Mouse (Mus musculus): ENCODE results near the gene Atraid. TPM values are rescaled to one million over a fixed set of nuclear protein-coding genes. Genes with fewer than 3 reads are reported as not detected.
A peak's percentile ranks its signal among the peaks of the same experiment; 100 is the strongest.
"Not testable (repeated sequence)": the region's sequence is repeated elsewhere in the genome, so short reads cannot be mapped to it uniquely, and the experiment has no call there.

Gene Atraid
- total RNA-seq, 2 experiments from 2014 or later = 71.4 to 75.3 TPM

DNA sequence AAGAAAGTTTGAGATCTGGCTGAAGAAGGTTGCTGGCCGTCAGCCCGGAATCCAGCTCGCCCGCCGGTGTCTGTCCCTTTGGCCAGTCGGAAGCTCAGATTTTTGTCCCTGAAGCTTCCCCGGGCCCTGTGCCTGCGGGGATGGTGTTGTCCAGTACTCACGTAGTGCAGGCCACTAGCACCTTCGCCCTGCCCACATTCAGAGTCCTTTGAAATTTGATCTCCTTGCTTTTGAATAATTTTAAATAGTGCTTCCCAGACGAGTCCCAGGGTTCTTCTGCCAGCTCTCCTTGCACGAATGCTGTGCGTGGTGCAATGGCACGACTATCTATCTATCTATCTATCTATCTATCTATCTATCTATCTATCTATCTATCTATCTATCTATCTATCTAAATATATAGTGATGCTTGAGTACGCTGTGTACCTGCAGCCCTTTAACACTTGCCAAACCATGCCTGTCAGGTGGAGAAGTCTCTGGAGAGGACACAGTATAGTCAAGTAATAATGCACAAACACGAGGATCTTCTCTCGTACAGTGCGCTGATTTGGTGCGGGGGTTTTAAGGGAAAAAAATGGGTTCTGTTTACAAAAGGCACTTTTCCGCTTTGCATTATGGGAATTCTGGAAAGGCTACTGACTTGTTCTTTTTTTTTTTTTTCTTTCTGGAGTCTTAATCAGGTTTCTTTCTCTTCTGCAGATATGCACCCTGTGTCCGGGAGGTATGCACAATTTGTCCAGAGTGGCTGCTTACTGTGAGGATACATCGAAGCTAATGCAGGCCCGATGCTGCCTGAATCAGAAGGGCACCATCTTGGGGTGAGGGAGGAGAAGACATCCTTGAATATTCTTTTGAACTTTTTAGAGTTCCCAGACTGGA lies 890 bp downstream of the Atraid start, which contains the start of gene Slc5a6:
Gene Slc5a6, minus strand, starts transcription at position 162 of the 879 bp plus-strand sequence.
- intact Hi-C loops (cut with DNase I) = no loop called here
- DNase-seq (ENCODE audit: low spot score in 2 of 2) = peak; percentile 50 to 63

DNA sequence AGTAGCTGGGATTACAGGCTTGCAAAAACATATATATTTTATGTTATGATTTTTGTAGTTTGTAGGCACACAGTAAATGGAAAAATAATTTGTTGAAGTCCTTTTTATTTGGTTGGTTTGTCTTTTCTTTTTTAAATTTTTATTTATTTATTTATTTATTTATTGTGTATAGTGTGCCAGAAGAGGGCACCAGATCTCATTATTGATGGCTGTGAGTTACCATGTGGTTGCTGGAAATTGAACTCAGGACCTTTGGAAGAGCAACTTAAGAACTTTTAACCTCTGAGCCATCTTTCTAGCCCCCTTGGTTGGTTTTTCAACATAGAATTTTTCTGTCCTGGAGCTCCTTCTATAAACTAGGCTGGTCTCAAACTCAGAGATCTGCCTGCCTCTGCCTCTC lies 2.3 kb downstream of the Atraid start:
- no peak for DNase-seq (ENCODE audit: low spot score in 2 of 2)
- intact Hi-C loops (cut with DNase I) = no loop called here

DNA sequence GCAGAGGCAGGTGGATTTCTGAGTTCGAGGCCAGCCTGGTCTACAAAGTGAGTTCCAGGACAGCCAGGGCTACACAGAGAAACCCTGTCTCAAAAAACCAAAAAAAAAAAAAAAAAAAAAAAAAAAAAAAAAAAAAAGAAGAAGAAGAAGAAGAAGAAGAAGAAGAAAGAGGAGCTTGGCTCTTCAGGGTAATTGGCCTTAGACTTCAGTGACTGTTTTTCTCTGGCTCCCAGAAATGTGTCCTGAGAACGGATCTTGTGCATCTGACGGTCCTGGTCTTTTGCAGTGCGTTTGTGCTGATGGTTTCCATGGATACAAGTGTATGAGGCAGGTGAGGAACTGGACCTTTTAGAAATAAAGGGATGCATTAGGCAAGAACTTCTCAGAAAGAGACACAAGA lies 5.6 kb downstream of the Atraid start:
- intact Hi-C loops (cut with DNase I); DNase-seq (ENCODE audit: low spot score in 2 of 2): not testable (repeated sequence)

DNA sequence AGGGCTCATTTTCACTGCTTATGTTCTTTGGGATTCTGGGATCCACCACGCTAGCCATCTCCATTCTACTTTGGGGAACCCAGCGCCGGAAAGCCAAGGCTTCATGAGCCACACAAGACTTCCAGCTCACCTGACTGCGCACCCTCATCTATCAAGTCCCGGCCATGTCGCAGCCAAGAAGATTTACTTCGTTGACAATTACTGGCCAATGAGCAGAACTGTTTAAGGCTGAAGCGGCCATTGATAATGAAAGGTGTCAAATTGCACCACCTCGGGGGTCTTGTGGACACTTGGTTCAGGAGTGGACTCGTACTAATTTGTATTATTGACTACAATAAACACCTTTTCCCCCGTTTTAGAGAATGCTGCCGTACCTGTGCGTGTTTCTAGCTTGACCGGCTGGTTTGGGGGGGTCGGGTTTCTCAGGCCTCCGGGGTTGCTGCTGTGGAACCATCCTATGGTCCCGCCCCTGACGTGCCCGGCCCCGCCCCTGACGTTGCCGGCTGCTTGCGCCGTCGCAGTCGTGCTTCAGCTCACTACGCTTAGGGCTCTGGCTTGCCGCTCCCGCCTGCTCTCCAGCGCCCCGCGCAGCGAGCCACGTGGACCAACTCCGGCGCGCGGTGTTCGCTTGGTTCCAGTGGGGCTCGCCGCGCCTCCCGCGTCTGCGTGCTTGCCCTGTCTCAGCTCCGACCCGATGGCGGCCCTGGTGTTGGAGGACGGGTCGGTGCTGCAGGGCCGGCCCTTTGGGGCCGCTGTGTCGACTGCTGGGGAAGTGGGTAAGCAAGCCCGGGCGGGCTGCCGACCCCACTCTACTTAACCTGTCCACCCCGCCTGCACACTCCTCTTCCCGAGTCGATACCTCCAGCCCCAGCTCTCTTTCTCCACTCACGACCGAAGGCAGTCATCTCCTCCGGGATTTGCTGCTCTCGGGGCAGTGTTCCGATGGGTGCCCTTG lies 6.4 kb downstream of the Atraid start, which contains the start of gene Cad:
Gene Cad, plus strand, starts transcription at position 520 of the 955 bp plus-strand sequence.
- intact Hi-C loops (cut with DNase I) = no loop called here
- DNase-seq (ENCODE audit: low spot score in 2 of 2) = peak; percentile 92 to 94

DNA sequence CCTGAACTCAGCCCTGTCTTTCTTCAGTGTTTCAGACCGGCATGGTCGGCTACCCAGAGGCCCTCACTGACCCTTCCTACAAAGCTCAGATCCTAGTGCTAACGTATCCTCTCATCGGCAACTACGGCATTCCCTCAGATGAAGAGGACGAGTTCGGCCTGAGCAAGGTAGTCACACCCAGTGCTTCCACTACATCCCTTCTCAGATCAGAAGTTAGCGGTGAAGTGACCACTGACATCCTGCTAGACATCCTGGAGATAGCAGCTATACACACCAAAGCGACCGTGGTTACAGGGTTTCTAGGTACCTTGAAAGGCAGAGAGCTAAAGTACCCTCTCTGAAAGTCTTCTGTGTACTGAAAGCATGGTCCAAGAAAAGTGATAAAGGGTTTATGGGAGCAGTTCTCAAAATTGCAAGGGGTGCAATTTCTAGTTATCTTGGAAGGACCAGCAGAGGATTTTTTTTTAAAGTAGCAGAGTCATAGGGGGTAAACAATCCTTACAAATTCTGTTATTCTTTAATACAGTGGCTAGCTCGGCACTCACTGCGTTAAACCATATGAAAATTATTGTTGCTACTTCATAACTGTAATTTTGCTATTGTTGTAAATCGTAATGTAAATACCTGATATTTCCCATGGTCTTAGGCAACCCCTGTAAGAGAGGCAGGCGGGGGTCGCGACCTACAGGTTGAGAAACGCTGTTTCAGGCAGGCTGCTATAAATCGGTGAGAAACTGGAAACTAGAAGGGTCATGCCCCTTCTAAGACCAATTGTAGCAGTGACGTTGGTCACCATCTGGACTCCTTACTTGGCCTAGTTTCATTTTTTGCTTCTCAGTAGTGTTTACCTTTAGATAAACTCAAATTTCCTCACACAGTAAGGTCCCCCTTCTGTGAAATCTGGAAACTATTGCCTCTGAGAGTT lies 7.4 kb downstream of the Atraid start:
- no peak for DNase-seq (ENCODE audit: low spot score in 2 of 2)
- intact Hi-C loops (cut with DNase I) = no loop called here

DNA sequence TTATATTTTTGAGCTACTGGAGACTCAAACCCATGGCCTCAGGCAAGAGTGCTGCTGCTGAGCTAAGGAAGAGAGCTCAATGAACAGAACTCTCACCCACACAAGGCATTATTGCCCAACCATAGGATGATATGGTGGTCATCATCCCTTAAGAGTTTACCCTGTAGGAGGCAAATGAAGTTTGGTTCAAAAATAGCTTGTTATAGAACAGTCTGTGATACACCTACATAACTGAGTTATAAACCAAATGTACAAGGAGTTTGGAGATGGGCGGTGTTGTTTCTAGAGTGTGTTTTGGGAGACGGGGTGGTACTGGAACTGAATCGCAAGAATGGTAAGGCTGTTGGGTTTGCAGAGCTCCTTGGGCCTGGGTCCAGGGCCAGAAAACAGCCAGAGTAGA lies 21.7 kb downstream of the Atraid start:
- peak in 1 of 2 experiments; percentile 55 for DNase-seq (ENCODE audit: low spot score in 2 of 2)

DNA sequence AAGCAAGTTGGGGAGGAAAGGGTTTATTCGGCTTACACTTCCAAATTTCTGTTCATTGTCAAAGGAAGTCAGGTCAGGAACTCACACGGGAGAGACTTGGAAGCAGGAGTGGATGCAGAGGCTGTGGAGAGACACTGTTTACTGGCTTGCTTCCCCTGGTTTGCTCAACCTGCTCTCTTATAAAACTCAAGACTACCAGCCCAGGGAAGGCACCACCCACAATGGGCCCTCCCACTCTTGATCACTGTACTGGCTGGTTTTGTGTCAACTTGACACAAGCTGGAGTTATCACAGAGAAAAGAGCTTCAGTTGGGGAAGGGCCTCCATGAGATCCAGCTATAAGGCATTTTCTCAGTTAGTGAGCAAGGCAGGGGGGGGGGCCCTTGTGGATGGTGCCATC lies 22.9 kb downstream of the Atraid start:
- no peak for DNase-seq (ENCODE audit: low spot score in 2 of 2)
- intact Hi-C loops (cut with DNase I) = no loop called here

More for the DNA sequence above, 21.7 kb downstream of the Atraid start:
- intact Hi-C loops (cut with DNase I) = no loop called here

DNA sequence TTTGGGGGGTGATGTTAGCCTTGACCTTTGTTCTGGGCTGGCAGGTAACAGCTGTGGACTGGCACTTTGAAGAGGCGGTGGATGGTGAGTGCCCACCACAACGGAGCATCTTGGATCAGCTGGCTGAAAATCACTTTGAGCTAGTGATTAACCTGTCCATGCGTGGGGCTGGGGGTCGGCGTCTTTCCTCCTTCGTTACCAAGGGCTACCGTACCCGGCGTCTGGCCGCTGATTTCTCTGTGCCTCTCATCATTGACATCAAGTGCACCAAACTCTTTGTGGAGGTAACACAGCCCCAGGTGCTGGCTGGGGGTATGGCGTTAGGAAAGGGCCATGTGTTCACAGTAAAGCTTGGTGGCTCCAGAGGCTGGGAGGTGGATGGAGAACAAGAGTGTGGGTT lies 23.7 kb downstream of the Atraid start:
- no peak for DNase-seq (ENCODE audit: low spot score in 2 of 2)
- intact Hi-C loops (cut with DNase I) = no loop called here

DNA sequence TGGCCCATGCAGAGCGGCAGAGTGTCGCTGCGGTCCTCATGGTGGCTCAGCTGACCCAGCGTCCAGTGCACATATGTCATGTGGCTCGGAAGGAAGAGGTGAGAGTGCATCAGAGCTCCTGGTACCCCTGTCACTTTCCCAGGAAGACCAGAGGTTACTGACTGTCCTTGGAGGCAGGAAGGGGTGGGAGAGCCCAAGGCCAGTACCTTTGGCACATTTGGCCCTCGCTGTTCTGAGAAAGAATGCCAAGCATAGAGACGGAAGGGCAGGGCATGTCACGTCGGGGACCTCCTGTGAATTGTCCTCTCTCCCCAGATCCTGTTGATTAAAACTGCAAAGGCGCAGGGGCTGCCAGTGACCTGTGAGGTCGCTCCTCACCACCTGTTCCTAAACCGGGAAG lies 25.1 kb downstream of the Atraid start:
- intact Hi-C loops (cut with DNase I) = no loop called here
- DNase-seq (ENCODE audit: low spot score in 2 of 2) = no peak

DNA sequence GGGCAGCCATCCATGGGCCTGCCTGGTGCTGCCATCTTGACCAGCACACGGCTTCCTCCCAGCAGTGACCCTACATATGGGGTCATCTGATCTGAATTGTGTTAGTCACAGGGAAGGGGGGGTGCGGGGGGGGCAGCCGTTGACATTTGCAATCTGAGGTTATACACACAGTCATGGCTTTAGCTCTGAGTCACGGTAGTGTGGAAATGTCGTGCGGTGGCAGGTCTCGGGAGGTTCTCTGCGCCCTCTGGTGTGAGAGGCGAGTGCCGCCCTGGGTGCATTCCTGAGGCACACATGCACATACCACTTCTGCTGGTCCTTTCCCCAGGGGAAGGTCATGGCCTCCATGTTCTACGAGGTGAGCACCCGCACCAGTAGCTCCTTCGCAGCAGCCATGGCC lies 28.2 kb downstream of the Atraid start:
- intact Hi-C loops (cut with DNase I) = no loop called here

DNA sequence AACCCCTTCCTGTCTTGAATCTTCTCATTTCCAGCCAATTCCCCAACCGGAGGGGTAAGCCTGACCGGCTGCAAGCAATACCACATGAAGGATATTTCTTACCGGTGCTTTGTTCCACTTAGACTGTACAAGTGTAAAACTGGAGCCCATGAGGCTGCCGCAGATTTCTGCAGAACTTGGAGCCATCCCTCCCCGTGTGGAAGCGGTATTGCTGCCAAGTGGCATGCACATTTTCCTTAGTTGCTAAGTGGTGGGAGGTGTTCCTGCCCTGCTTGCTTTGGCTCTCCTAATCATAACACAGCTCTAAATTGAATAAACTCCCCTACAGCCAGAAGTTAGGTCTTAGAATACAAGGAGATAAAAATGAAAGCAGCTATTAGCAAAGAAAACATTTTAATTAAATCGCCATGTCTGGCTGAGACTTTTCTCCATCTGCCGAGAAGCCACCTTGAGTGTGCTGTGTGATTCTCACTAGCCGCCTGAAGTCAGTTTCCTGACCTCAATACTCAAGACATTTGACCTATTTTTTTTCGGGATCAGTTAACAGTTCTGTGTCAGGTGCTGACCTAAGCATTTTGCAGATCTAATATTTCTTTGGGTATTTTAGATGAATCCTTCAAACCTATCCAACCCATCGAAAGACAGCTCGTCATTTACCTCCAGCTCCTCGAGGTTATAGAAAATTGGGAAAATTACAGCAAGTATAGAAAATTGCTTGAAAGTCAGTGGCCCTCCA lies 32.1 kb downstream of the Atraid start:
- peak; percentile 68 to 83 for DNase-seq (ENCODE audit: low spot score in 2 of 2)
- intact Hi-C loops (cut with DNase I) = loop anchor here (5.0 kb wide), 1 partner anchor 42 kb away; no protein-coding TSS in a partner anchor

More for the DNA sequence above, 28.2 kb downstream of the Atraid start:
- DNase-seq (ENCODE audit: low spot score in 2 of 2) = no peak

DNA sequence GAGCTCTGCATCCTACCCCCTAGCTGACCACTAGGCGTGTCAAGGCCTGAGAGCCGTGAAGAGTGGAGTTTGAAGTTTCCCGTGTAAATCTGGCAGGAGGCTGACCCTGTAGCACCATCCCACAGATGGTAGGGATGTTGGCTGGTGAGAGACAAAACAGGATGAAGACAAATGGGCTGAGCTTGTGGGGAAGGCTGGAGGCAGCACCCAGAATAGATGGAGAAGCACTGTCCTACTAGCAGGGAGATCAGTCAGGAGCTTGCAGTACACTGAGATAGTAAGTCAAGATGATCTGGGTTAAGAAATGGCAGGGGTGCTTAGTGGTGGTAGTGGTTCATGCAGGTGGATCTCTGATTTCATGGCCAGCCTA lies 32.7 kb downstream of the Atraid start:
- intact Hi-C loops (cut with DNase I) = loop anchor here (5.0 kb wide), 1 partner anchor 42 kb away; no protein-coding TSS in a partner anchor
- no peak for DNase-seq (ENCODE audit: low spot score in 2 of 2)

DNA sequence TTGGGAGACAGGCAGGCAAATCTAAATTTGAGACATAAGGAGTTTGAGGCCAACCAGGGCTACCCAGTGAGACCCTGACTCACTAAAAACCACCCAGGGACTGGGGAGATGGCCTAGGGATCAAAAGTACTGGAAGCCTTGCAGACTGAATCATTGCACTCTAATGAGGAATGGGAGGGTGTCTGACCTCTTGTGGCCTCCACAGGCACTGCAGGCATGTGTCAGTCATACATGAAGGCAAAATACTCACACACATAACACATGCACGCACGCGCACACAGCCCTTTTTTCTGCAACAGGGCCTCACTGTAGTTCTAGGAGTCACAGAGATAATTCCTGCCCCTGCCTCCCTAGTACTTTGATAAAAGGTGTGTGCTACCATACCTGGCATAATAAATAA lies 33.3 kb downstream of the Atraid start:
- DNase-seq (ENCODE audit: low spot score in 2 of 2) = peak; percentile 63 to 70
- intact Hi-C loops (cut with DNase I) = loop anchor here (5.0 kb wide), 1 partner anchor 41 kb away; no protein-coding TSS in a partner anchor

DNA sequence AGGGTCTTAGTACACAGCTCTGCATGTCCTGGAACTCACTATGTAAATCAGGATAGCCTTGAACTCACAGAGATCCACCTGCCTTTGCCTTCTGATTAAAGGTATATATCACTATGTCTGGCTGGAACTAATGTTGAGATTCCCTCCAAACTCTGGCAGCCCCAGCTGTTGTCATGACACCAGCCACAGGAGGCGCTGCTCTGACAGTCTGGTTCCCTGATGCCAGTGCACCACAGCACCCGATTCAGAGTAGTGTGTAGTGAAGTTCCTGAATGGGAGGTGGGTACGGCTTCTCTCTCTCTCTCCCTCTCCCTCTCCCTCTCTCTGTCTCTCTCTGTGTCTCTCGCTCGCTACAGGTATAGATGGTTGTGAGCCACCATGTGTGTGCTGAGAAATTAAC lies 34.2 kb downstream of the Atraid start:
- intact Hi-C loops (cut with DNase I) = loop anchor here (5.0 kb wide), 1 partner anchor 40 kb away; no protein-coding TSS in a partner anchor
- DNase-seq (ENCODE audit: low spot score in 2 of 2) = peak; percentile 74 to 84

DNA sequence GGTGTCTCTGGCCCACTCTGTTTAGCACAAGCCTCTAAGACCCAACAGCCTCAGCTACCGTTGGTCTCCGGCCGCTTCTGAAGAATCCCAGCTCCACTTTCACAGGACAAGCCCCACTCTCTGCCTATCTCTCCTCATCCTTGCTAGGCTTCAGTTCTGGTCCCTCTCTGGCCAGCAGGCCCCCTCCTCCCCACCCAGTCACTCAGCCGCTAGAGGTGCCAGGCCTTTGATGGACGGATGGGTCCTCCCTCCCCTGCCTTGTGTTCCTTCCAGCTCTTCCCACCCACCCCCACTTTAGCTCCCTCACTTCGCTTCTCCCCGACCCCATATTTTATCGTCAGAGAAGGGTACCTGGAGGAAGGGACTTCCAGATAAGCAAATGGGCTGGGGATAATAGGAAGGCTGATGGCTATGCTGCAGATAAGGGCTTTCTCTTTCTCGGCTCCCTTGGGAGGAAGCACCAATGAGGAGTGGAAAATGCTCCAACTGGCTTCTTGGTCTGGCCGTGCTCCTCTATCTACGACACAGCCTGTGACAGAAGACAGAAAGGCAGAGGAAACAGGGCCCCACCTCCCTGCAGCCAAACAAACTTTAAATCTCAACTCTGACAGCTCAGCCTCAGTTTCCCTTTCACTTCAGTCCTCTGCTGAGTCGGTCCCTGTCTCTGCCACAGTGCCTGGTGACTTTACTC lies 35.0 kb downstream of the Atraid start:
- intact Hi-C loops (cut with DNase I) = loop anchor here (5.0 kb wide), 1 partner anchor 39 kb away; no protein-coding TSS in a partner anchor
- no peak for DNase-seq (ENCODE audit: low spot score in 2 of 2)

DNA sequence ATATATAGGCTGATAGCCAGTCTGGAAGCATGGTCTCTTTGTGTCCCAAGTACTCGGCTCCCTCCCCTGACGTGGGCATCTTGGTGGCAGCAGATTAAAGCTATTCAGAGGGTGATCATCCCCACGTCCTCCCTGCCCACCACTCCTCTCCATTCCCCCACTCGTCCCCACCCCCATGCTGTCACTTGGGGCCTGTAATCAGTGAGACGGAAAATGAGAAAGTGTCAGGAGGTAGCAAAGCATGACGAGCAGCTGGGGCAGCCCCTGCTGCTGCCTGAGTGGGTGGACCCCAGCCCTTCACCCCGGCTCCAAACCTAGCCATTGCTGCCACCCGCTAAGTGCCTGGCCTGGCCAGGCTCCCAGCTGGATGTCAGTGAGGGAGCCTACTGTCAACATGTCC lies 35.8 kb downstream of the Atraid start:
- intact Hi-C loops (cut with DNase I) = loop anchor here (5.0 kb wide), 1 partner anchor 38 kb away; no protein-coding TSS in a partner anchor
- no peak for DNase-seq (ENCODE audit: low spot score in 2 of 2)

DNA sequence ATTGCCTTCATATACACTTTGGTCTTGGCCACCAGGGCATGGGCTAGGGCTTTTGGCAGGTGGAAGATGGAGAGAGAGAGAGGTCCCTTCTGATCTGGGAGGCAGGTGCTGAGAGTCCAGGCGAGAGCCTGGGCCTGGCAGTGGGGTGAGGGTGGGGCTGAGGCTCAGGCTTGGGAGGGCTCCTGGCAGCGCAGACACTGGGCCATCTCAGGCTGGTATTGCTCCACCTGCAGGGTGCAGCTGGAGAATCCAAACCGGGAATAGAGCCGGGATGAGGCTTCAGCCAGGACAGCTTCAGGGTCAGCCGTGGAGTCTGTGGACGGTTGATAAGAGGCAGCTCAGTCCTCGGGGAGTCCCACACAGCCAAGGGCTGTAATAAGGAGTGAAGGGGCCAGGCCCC lies 38.5 kb downstream of the Atraid start:
- DNase-seq (ENCODE audit: low spot score in 2 of 2) = no peak
- intact Hi-C loops (cut with DNase I) = no loop called here

All from left cerebral cortex, postnatal 14 days (tissue).